Mouse (Mus musculus): ENCODE results near the gene Prdm4.

Prdm4 gene

GRCm38 (mm10) chr10:85916498-85917309, at the start of gene Prdm4:
TSS of gene Prdm4 (minus strand) at chr10:85917142.
- peak; percentile 96 for DNase-seq (ENCODE audit: low spot score in 2 of 2)

- no peak for DNase-seq (ENCODE audit: low spot score in 2 of 2)
These were observed 49.5 kb upstream of the Prdm4 start for GRCm38 (mm10) chr10:85966476-85966875.

DNA sequence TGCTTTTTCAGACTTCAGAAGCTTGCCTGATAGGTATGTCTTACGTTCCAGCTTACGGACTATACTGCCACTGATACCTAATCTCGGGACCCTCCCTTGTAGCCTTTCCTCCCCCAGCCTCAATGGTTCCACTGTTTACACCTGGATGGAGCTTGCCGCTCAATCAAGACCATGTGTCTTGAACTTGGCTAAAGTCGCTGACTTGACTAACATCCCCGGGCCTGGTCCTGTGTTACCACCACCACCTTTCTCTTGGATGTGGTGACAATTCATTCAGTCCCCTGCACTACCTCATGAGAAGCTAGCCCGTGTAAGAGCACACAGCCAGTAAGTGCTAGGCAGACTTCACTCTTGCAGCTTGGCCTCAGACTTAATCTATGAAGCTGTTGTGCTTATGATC, 47.4 kb upstream of the Prdm4 start:
- DNase-seq (ENCODE audit: low spot score in 2 of 2) = no peak

- DNase-seq (ENCODE audit: low spot score in 2 of 2) = no peak
These were observed 46.0 kb upstream of the Prdm4 start for GRCm38 (mm10) chr10:85962897-85963296.

DNA sequence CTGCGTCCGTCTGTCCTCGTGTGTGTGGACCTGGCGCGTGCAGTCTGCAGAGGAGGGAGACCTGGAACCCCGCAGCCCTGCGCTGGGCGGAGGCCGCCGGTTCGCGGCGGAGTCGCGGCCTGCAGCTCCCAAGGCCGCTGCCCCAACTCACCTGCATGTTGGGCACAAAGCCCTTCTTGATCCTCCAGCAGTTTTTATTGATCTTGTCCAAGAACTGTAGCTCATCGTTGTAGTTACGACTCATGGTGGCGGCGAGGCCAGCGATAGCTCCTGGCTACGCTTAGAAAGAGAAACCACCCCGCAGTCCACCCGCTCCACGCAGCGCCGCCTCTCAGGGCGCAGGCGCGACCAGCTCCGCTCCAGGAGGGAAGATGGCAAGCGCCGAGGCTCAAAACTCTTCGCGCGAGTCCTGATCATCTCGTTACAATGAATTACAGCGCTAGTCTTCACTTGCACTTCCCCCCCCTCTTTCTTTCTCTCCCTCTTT, 40.6 kb upstream of the Prdm4 start, which contains the start of gene Rtcb:
Gene Rtcb (minus strand): TSS at position 360 of the 487 bp plus-strand sequence.
- peak; percentile 94 to 99 for DNase-seq (ENCODE audit: low spot score in 2 of 2)

- DNase-seq (ENCODE audit: low spot score in 2 of 2) = no peak
These were observed 40.0 kb upstream of the Prdm4 start for GRCm38 (mm10) chr10:85956871-85957419.

DNA sequence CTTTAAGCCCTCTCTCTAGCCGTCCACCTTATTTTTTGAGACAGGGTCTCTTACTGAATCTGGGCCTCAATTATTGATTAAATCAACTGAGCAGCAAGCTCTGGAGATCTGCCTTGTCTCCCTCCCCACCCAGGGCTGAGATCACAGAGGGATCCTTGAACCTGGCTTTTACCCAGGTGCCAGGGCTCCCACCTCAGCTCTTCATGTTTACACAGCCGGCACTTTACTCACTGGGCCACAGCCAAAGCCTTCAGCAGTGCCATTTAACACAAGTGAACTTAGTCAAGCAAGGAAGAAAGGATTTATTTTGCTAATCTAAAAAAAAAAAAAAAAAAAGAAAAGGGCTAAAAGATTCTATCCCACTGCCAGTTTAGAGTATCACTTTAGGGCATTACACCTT, 37.5 kb upstream of the Prdm4 start:
- no peak for DNase-seq (ENCODE audit: low spot score in 2 of 2)

GRCm38 (mm10) chr10:85953401-85953800, 36.5 kb upstream of the Prdm4 start:
- no peak for DNase-seq (ENCODE audit: low spot score in 2 of 2)

DNA sequence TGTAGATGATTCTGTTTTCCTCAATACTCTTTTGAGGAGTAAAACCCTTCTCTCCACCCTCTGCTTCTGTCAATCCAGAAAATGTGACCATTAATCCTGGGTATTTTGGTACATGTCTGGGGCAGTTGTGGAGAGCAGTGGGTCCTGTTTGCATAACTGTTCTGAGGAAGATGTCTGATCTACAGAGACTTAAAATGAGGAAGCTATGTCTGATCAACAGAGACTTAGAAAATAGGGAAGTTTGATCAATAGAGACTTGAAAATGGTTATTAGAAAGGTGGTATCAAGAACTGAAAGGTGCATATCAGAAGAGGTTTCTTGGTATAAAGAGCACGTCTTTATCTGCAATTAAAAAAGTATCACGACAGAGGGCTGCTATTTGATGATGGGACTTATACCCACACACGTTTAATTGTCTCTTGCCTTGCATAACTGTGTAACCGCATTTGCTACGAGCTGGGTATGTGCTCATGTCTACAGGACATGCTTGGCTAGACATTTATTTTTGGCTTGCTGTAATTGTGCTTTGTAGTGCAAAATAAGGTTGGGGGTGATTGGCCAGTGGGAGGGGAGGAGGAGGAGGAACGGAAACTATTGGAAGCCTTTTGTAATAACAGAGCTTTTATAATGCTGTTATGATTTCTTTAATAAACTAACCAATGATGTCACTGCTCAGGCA, 35.0 kb upstream of the Prdm4 start:
- DNase-seq (ENCODE audit: low spot score in 2 of 2) = no peak

GRCm38 (mm10) chr10:85948483-85949196, 31.7 kb upstream of the Prdm4 start:
- no peak for DNase-seq (ENCODE audit: low spot score in 2 of 2)

GRCm38 (mm10) chr10:85936280-85936965, 19.5 kb upstream of the Prdm4 start:
- DNase-seq (ENCODE audit: low spot score in 2 of 2) = no peak

DNA sequence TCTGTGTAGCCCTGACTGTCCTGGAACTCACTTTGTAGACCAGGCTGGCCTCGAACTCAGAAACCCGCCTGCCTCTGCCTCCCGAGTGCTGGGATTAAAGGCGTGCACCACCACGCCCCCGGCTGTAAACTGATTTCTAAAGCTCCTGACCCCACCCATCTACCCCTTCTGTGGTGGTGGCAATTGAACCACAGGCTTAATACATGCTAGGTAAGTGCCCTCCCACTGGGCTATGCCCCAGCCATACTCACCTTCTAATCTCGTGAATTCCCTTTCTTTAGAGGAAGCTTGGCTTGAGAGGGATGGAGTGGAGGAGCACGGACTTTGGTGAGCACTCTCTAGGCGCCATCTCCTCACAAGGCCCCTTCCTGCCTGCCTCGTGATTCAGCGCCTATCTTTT, 13.0 kb upstream of the Prdm4 start:
- DNase-seq (ENCODE audit: low spot score in 2 of 2) = no peak

GRCm38 (mm10) chr10:85929208-85929591, 12.3 kb upstream of the Prdm4 start:
- no peak for DNase-seq (ENCODE audit: low spot score in 2 of 2)

DNA sequence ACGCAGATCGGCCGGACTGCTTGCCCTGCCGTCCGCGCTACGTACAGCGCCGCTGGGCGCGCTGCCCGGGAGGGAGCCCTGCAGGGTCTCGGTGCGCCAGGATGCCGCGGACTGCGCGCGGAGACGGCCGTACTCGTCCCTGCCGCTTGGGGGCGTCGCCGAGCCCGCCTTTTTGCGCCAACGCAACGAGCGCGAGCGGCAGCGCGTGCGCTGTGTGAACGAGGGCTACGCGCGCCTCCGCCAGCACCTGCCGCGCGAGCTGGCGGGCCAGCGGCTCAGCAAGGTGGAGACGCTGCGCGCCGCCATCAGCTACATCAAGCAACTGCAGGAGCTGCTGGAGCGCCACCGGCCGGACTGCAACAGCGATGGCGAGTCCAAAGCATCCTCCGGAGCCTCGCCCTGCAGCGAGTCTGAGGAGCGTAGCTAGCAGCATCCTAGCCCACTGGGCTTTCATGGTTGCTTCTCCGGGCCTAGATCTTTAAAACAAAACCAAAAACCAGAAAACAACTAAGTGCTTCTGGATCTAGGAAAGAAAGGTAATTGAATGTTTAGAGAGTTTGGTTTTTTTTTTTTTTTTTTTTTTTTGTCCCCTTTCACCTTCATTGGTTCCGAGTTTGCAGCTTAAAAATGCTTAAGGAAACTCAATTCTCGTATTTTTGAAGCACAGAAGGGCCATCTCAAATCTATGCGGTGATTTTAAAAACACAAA, 11.7 kb upstream of the Prdm4 start:
- DNase-seq (ENCODE audit: low spot score in 2 of 2) = peak; percentile 17 to 60

- DNase-seq (ENCODE audit: low spot score in 2 of 2) = peak in 1 of 2 experiments; percentile 28
These were observed 10.9 kb upstream of the Prdm4 start, which contains the start of gene Ascl4 for GRCm38 (mm10) chr10:85927676-85928445. TSS of gene Ascl4 (plus strand) at chr10:85927681.

GRCm38 (mm10) chr10:85879886-85880486, 37.0 kb downstream of the Prdm4 start:
- DNase-seq (ENCODE audit: low spot score in 2 of 2) = no peak

- DNase-seq (ENCODE audit: low spot score in 2 of 2) = no peak
These were observed 41.1 kb downstream of the Prdm4 start for GRCm38 (mm10) chr10:85875812-85876211.

DNA sequence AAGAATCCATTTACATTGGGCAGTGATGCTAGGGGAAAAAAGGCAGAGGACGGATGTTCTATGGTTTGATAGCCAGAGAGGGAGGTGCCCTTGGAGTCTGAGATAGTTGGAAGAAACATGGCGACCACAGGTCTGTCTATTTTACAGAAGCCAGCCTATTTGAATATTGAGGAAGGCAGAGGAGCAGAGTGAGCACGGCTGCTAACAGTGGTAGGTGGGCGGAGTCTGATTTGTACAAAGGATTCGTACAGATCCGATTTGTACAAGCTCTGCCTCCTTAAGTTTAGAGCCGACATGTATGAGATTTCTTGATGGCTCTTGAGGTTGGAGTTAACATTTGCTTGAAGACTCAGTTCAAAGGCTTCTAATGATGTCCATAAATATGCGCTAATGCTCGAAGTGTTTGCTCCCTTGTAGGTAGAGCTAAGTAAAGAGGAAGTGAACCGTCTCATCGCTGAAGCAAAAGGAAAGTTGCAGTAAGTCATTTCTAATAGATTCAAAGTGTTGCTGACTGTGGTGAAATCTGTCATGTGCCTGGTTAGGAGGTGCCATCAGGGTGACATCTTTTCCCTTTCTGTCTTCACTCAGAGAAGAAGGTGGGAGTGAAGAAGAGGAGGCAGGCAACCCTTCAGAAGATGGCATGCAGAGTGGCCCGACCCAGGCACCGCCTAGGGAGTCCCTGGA, 42.9 kb downstream of the Prdm4 start:
- DNase-seq (ENCODE audit: low spot score in 2 of 2) = no peak

- no peak for DNase-seq (ENCODE audit: low spot score in 2 of 2)
These were observed 44.5 kb downstream of the Prdm4 start for GRCm38 (mm10) chr10:85872479-85872773.

Data from urinary bladder, adult 18-20 months (tissue).